Mouse (Mus musculus) limb, embryonic 15.5 days (tissue): Measurements from ENCODE around the gene Nckap1l. TPM values are rescaled to one million over a fixed set of nuclear protein-coding genes. Genes with fewer than 3 reads are reported as not detected.

Experiments
- ATAC-seq: fragments of 200-750 bp; cut with Nextera tagmentation; 2 replicates; pipeline ENCODE4 v1.8.0; 2017; ENCODE audit warnings: low read depth, moderate TSS enrichment; ENCODE audit not compliant: insufficient number of reproducible peaks, low FRiP score, low TSS enrichment
- H3K27ac ChIP-seq: fragments of 300-500 bp; sonication (generic); 2 replicates; pipeline ENCODE4 v1.5.1; 2015; ENCODE audit warnings: moderate library complexity, mild to moderate bottlenecking, inconsistent platforms
- H3K27me3 ChIP-seq: fragments of 300-500 bp; sonication (generic); 2 replicates; pipeline ENCODE4 v1.6.1; 2015; ENCODE audit warnings: inconsistent platforms
- H3K36me3 ChIP-seq: fragments of 300-500 bp; sonication (generic); 2 replicates; pipeline ENCODE4 v1.6.1; 2015; ENCODE audit warnings: inconsistent platforms
- H3K4me1 ChIP-seq: fragments of 300-500 bp; sonication (generic); 2 replicates; pipeline ENCODE4 v1.6.1; 2015; ENCODE audit warnings: inconsistent platforms
- H3K4me2 ChIP-seq: fragments of 300-500 bp; sonication (generic); 2 replicates; pipeline ENCODE4 v1.6.1; 2015; ENCODE audit warnings: mild to moderate bottlenecking, inconsistent platforms
- H3K4me3 ChIP-seq: fragments of 300-500 bp; sonication (generic); 2 replicates; pipeline ENCODE4 v1.5.1; 2015; ENCODE audit warnings: mild to moderate bottlenecking, inconsistent platforms
- H3K9ac ChIP-seq: fragments of 300-500 bp; sonication (generic); 2 replicates; pipeline ENCODE4 v1.6.1; 2015; ENCODE audit warnings: inconsistent platforms
- H3K9me3 ChIP-seq: fragments of 300-500 bp; sonication (generic); 2 replicates; pipeline ENCODE4 v1.6.1; 2016; ENCODE audit warnings: inconsistent platforms
- WGBS: fragments of 180-500 bp; shearing (Covaris S2); methylation state at CpG from one replicate; pipeline ENCODE4 v1.1.7; 2015; 5-methylcytosine and 5-hydroxymethylcytosine counted together
- polyA plus RNA-seq: library from polyadenylated mRNA; unstranded; fragments of >200 nt; fragmentation: Nextera tagmentation; extraction: Ambion mirVana; gene quantifications from 2 replicates; pipeline ENCODE4 v1.2.1, GENCODE M21; 2015

Nckap1l gene
- polyA plus RNA-seq, 1 experiment from 2014 or later, result 5.0 TPM

- Histone ChIP-seq H3K4me2 (no peak overlapping the region), H3K36me3 (no peaks in the 10 kb centered on the region), H3K9ac (no peak overlapping the region), H3K4me1 (no peaks in the 10 kb centered on the region), H3K4me3 (no peak overlapping the region), H3K27ac (no peak overlapping the region), H3K9me3 (no peaks in the 10 kb centered on the region), H3K27me3 (no peaks in the 10 kb centered on the region)
- 75% methylated on average over 1 of the region's 1 CpGs for WGBS
- no peak for ATAC-seq
Observed at GRCm38 (mm10) chr15:103479080-103479606, 25.5 kb downstream of the Nckap1l start.

GRCm38 (mm10) chr15:103480129-103480528 is 26.5 kb downstream of the Nckap1l start:
- 59% methylated on average over 2 of the region's 2 CpGs for WGBS
- no peaks in the 10 kb centered on the region for H3K27me3 ChIP-seq
- H3K4me1 ChIP-seq, result peaks cover 3% of the 10 kb centered on the region; the same call in 1 of the 2 replicates
- H3K4me3 ChIP-seq, result no peak overlapping the region
- H3K27ac ChIP-seq, result no peak overlapping the region
- H3K9ac ChIP-seq, result no peak overlapping the region
- no peaks in the 10 kb centered on the region for H3K36me3 ChIP-seq
- no peak overlapping the region for H3K4me2 ChIP-seq
- no peaks in the 10 kb centered on the region for H3K9me3 ChIP-seq
- ATAC-seq, result no peak

DNA sequence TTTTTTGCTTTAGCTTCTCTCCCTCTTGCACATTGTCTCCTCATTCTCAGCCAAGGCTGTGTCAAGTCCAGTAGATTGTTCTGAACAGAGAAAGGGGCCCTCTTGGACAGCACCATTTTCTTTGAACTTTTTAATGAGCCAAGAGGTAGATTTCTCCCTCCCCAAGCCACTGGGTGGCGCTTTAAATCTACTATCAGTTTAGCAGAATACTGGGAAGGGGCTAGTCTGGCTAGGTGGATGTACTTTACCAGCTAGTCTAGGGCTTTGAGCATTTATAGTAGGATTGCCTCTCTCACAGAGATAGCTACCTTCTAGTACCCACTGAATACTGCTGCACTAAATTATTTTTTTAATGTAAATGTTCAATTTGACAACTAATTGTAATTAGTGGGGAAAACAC is 28.9 kb downstream of the Nckap1l start:
- WGBS, result 9% methylated on average over 1 of the region's 1 CpGs
- ATAC-seq, result no peak
- H3K36me3 ChIP-seq, result no peaks in the 10 kb centered on the region

DNA sequence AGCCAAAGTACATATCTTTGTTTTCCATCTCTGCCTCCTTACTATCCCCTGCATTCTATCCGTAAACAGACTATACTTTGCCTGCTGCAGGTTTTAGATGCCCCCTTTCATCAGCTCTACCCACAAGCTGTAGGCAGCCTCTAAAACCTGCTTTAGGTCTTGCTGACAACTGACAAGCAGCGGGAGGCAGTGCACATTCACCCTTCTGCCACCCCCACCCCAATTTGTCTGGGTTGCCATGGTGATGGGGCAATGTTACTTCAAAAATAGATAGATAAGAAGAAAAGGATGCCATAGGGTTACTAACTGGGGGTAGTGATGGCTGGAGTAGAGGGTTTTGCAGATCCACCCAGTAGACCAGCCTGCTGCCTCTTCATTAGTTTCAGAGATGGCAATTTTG is 30.9 kb downstream of the Nckap1l start:
- no peak for ATAC-seq
- Histone ChIP-seq H3K36me3 (no peaks in the 10 kb centered on the region), H3K9ac (no peak overlapping the region), H3K27me3 (no peaks in the 10 kb centered on the region), H3K9me3 (no peaks in the 10 kb centered on the region), H3K4me1 (peaks cover 3% of the 10 kb centered on the region; the same call in 1 of the 2 replicates), H3K4me3 (no peak overlapping the region), H3K27ac (no peak overlapping the region), H3K4me2 (no peak overlapping the region)
- 32% methylated on average over 2 of the region's 2 CpGs for WGBS

More for the DNA sequence above, 28.9 kb downstream of the Nckap1l start:
- Histone ChIP-seq H3K4me2 (no peak overlapping the region), H3K27me3 (no peaks in the 10 kb centered on the region), H3K4me3 (no peak overlapping the region), H3K27ac (no peak overlapping the region), H3K9ac (no peak overlapping the region), H3K4me1 (peaks cover 3% of the 10 kb centered on the region; the same call in 1 of the 2 replicates), H3K9me3 (no peaks in the 10 kb centered on the region)

- H3K9ac ChIP-seq, result no peak overlapping the region
- no peak overlapping the region for H3K4me3 ChIP-seq
- no peaks in the 10 kb centered on the region for H3K9me3 ChIP-seq
- 26% methylated on average over 3 of the region's 3 CpGs for WGBS
- ATAC-seq, result no peak
- no peaks in the 10 kb centered on the region for H3K36me3 ChIP-seq
- no peak overlapping the region for H3K27ac ChIP-seq
- peaks cover 3% of the 10 kb centered on the region; the same call in 1 of the 2 replicates for H3K4me1 ChIP-seq
- H3K4me2 ChIP-seq, result no peak overlapping the region
- H3K27me3 ChIP-seq, result no peaks in the 10 kb centered on the region
Observed at GRCm38 (mm10) chr15:103485106-103485505, 31.5 kb downstream of the Nckap1l start.

DNA sequence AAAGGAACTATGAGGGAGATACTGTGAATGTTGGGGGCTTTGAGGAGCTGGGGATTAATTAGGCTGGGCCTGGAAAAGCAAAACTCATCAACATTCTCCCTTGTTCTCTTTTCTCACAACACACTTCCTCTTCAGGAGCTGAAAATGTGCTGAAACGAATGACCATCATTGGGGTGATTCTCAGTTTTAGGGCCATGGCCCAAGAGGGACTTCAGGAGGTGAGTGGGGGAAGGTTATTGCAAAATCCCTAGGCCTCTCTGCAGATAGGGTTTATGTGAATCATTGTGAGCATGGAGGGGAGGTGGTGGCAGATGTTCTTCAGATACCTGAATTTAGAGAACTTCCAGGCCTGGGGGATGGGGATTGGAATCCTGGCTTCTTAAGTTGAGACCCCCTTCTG is 33.1 kb downstream of the Nckap1l start:
- no peaks in the 10 kb centered on the region for H3K9me3 ChIP-seq
- H3K4me2 ChIP-seq, result no peak overlapping the region
- H3K27ac ChIP-seq, result no peak overlapping the region
- peaks cover 3% of the 10 kb centered on the region; the same call in 1 of the 2 replicates for H3K4me1 ChIP-seq
- H3K9ac ChIP-seq, result no peak overlapping the region
- no peak overlapping the region for H3K4me3 ChIP-seq
- no peak for ATAC-seq
- H3K27me3 ChIP-seq, result no peaks in the 10 kb centered on the region
- no peaks in the 10 kb centered on the region for H3K36me3 ChIP-seq
- WGBS, result 31% methylated on average over 1 of the region's 1 CpGs

DNA sequence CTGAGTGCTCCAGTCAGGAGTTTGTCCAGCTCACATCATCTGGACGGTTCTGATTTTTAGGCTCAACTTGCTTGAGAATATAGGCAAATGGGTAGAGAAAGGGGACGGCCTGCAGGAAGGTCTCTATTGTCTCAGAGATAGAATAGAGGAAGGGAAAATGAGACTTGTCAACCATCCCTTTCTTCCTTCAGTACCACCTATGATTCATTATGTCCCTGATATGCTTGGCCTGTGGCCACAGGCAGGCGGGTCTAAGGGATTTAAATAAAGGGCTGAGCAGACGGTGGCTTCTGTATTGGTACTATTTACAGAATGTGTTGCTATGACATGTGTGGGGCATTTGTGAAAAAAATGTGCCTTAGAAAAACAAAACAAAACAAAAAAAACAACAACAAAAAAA is 34.7 kb downstream of the Nckap1l start:
- Histone ChIP-seq H3K27me3 (no peaks in the 10 kb centered on the region), H3K4me1 (peaks cover 3% of the 10 kb centered on the region; the same call in 1 of the 2 replicates), H3K27ac (no peak overlapping the region), H3K9me3 (no peaks in the 10 kb centered on the region), H3K4me2 (no peak overlapping the region), H3K9ac (no peak overlapping the region), H3K36me3 (no peaks in the 10 kb centered on the region), H3K4me3 (no peak overlapping the region)
- no peak for ATAC-seq
- 68% methylated on average over 4 of the region's 4 CpGs for WGBS

DNA sequence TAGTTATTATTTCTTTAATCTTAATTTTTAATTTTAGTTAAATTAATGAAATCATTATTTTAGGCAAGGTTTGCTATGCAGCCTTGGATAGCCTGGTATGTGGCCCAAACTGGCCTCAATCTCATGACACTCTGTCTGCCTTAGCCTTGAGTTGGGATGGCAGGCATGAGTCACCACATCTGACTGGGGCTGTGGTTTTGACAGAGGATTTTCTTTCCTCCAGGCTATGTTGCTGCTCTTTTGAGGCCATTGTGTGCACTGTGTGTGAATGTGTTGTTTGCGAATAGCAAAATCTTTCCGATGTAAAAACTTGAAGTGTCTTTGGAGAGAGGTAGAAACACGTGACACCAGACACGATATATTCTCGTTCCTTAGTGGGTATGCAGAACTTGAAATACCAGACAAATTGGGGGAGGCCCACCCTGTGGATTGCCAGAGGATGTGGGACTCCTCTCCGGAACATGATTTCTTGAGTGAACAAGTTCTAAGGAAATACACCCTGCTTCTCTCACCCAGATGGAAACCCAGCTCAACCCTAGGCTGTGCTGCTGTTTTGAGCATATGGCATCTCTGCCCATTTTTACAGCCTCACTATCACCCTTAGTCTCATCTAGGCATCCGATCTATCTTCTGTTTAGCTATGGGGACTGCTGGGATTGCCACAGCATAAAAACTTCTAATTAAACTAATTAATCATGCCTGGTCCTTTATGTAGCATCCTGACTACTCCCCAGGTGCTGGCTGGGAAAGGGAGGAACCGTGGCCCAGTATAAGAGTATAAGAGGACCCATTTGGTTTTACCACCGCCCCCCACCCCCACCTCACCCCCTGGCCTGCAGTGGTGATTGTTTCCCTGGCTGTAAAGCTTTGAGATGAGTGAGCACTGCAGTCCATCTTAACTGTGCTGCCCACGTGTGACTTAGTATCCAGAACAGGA is 42.9 kb downstream of the Nckap1l start:
- no peak for ATAC-seq
- H3K4me3 ChIP-seq, result no peak overlapping the region
- 62% methylated on average over 10 of the region's 10 CpGs for WGBS
- no peaks in the 10 kb centered on the region for H3K27me3 ChIP-seq
- 0 out of 2 replicates have a peak, but pooled peaks cover 2% of the 10 kb centered on the region for H3K4me1 ChIP-seq
- no peaks in the 10 kb centered on the region for H3K36me3 ChIP-seq
- H3K9me3 ChIP-seq, result no peaks in the 10 kb centered on the region
- no peak overlapping the region for H3K9ac ChIP-seq
- no peak overlapping the region for H3K27ac ChIP-seq
- H3K4me2 ChIP-seq, result no peak overlapping the region

DNA sequence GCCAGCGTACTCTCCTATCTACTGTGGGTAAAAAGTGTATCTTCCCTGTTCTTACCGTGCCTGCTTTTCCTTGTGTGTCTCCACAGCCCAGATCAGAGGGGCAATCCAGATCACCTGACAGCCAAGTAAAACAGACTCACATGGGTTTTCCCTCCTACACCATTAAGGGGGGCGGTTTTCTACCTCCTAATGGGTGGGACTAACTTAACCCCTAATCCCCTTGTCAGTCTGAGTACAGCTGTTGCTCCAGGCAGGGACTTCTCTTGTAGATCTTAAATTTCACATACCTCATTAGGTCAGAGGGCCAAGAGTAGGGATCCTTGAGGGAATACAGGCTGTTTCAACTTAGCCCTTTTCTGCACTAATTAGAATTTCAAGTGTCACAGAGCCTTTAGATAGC is 44.6 kb downstream of the Nckap1l start:
- Histone ChIP-seq H3K9ac (no peak overlapping the region), H3K4me1 (peaks cover 8% of the 10 kb centered on the region; the same call in 1 of the 2 replicates), H3K9me3 (no peaks in the 10 kb centered on the region), H3K27me3 (peaks cover 4% of the 10 kb centered on the region), H3K27ac (no peak overlapping the region), H3K36me3 (no peaks in the 10 kb centered on the region), H3K4me3 (no peak overlapping the region), H3K4me2 (no peak overlapping the region)
- WGBS, result 16% methylated on average over 3 of the region's 3 CpGs
- no peak for ATAC-seq

- no peaks in the 10 kb centered on the region for H3K9me3 ChIP-seq
- peaks cover 14% of the 10 kb centered on the region; the same call in 1 of the 2 replicates for H3K4me1 ChIP-seq
- H3K27me3 ChIP-seq, result peaks cover 29% of the 10 kb centered on the region
- H3K36me3 ChIP-seq, result no peaks in the 10 kb centered on the region
- H3K27ac ChIP-seq, result no peak overlapping the region
- no peak overlapping the region for H3K9ac ChIP-seq
- no peak overlapping the region for H3K4me2 ChIP-seq
- no peak overlapping the region for H3K4me3 ChIP-seq
- no peak for ATAC-seq
- 57% methylated on average over 1 of the region's 1 CpGs for WGBS
Observed at GRCm38 (mm10) chr15:103500723-103501122, 47.1 kb downstream of the Nckap1l start.

- peaks cover 14% of the 10 kb centered on the region; the same call in 1 of the 2 replicates for H3K4me1 ChIP-seq
- H3K27ac ChIP-seq, result no peak overlapping the region
- H3K9me3 ChIP-seq, result no peaks in the 10 kb centered on the region
- 48% methylated on average over 2 of the region's 2 CpGs for WGBS
- no peak for ATAC-seq
- no peak overlapping the region for H3K4me2 ChIP-seq
- no peak overlapping the region for H3K4me3 ChIP-seq
- H3K36me3 ChIP-seq, result no peaks in the 10 kb centered on the region
- peaks cover 29% of the 10 kb centered on the region for H3K27me3 ChIP-seq
- no peak overlapping the region for H3K9ac ChIP-seq
Observed at GRCm38 (mm10) chr15:103501186-103501585, 47.6 kb downstream of the Nckap1l start.
